In genomic region chr13:79941549-79942295, GRCm38 (mm10) we compare ENCODE assay signal across 30 mouse cellular contexts.
DNase-seq lines count a peak whose midpoint lies in the region; ATAC-seq and TF ChIP-seq lines count a peak whose summit lies in the region.
"Had no signal": no experiment of that assay in that cellular context is flagged by ENCODE, and none has a peak within 500 bp of the region (broad histone marks: within the 10 kb centered on the region; RNA-seq: fewer than 3 reads in every experiment).

No protein-coding gene starts in this region.

- no peak overlapping the region for H3K4me3 ChIP-seq in midbrain, embryonic 14.5 days (replicated peaks; ENCODE audit: low read depth, low read length)
- H3K4me3 ChIP-seq in midbrain, postnatal 0 days (ENCODE audit: low read depth, low read length), result no peak overlapping the region
- H3K4me3 ChIP-seq in embryonic facial prominence, embryonic 14.5 days (ENCODE audit: low read depth, low read length), result no peak overlapping the region
- H3K4me3 ChIP-seq in midbrain, embryonic 16.5 days (ENCODE audit: low read depth, low read length), result no peak overlapping the region
- H3K4me3 ChIP-seq: embryonic facial prominence, embryonic 15.5 days; forebrain, embryonic 12.5 days; heart, embryonic 13.5 days; hindbrain, embryonic 13.5 days; liver, embryonic 12.5 days; megakaryocyte, embryonic 14.5 days had no signal

- no peak overlapping the region for H3K4me2 ChIP-seq in midbrain, embryonic 14.5 days (ENCODE audit: low read length)
- H3K4me2 ChIP-seq in midbrain, postnatal 0 days (ENCODE audit: low read depth, low read length, poor library complexity, severe bottlenecking), result no peak overlapping the region
- no peak overlapping the region for H3K4me2 ChIP-seq in embryonic facial prominence, embryonic 14.5 days (ENCODE audit: low read depth, low read length)
- no peak overlapping the region for H3K4me2 ChIP-seq in midbrain, embryonic 16.5 days (ENCODE audit: low read length)
- H3K4me2 ChIP-seq: embryonic facial prominence, embryonic 15.5 days; forebrain, embryonic 12.5 days; heart, embryonic 13.5 days; hindbrain, embryonic 13.5 days; liver, embryonic 12.5 days had no signal

- peak; percentile 74; the same call in 1 of the 2 replicates for ATAC-seq in midbrain, embryonic 14.5 days (ENCODE audit: low FRiP score, low TSS enrichment)
- no peak for ATAC-seq in midbrain, postnatal 0 days (ENCODE audit: low FRiP score)
- ATAC-seq in embryonic facial prominence, embryonic 14.5 days (ENCODE audit: low read depth), result peak; percentile 30; the same call in 1 of the 2 replicates
- peak; percentile 45 for ATAC-seq in midbrain, embryonic 16.5 days
- ATAC-seq: CD4-positive, CD25-positive, alpha-beta regulatory T cell, adult 4 months; forebrain, postnatal 0 days; intestine, postnatal 0 days; liver, embryonic 12.5 days; liver, postnatal 0 days had no signal

- intact Hi-C loops in heart, postnatal 10 days (cut with DNase I), result no loop called here

- no peak overlapping the region for H3K9ac ChIP-seq in midbrain, embryonic 14.5 days (replicated peaks; ENCODE audit: low read length)
- no peak overlapping the region for H3K9ac ChIP-seq in midbrain, postnatal 0 days (replicated peaks; ENCODE audit: low read length, poor library complexity, severe bottlenecking)
- H3K9ac ChIP-seq in embryonic facial prominence, embryonic 14.5 days (ENCODE audit: low read depth, low read length), result no peak overlapping the region
- no peak overlapping the region for H3K9ac ChIP-seq in midbrain, embryonic 16.5 days (ENCODE audit: low read depth, low read length)
- H3K9ac ChIP-seq: embryonic facial prominence, embryonic 15.5 days; forebrain, embryonic 12.5 days; forebrain, postnatal 0 days; heart, embryonic 13.5 days; hindbrain, embryonic 13.5 days; liver, embryonic 12.5 days; liver, postnatal 0 days had no signal

- H3K9me3 ChIP-seq in midbrain, embryonic 14.5 days (ENCODE audit: control insufficient read depth, low read length), result no peaks in the 10 kb centered on the region
- no peaks in the 10 kb centered on the region for H3K9me3 ChIP-seq in midbrain, postnatal 0 days (ENCODE audit: low read length)
- no peaks in the 10 kb centered on the region for H3K9me3 ChIP-seq in embryonic facial prominence, embryonic 14.5 days (ENCODE audit: control insufficient read depth, low read length)
- no peaks in the 10 kb centered on the region for H3K9me3 ChIP-seq in midbrain, embryonic 16.5 days (replicated peaks; ENCODE audit: control insufficient read depth, low read length, poor library complexity, severe bottlenecking)
- H3K9me3 ChIP-seq: embryonic facial prominence, embryonic 15.5 days; forebrain, embryonic 12.5 days; heart, embryonic 13.5 days; hindbrain, embryonic 13.5 days; liver, embryonic 12.5 days; megakaryocyte, embryonic 14.5 days had no signal

- no peaks in the 10 kb centered on the region for H3K36me3 ChIP-seq in midbrain, embryonic 14.5 days (ENCODE audit: control insufficient read depth, insufficient read depth, low read length)
- no peaks in the 10 kb centered on the region for H3K36me3 ChIP-seq in midbrain, postnatal 0 days (ENCODE audit: insufficient read depth, low read length)
- H3K36me3 ChIP-seq in embryonic facial prominence, embryonic 14.5 days (ENCODE audit: control insufficient read depth, insufficient read depth, low read length), result no peaks in the 10 kb centered on the region
- H3K36me3 ChIP-seq in midbrain, embryonic 16.5 days (ENCODE audit: control insufficient read depth, insufficient read depth, low read length), result no peaks in the 10 kb centered on the region
- H3K36me3 ChIP-seq: embryonic facial prominence, embryonic 15.5 days; forebrain, embryonic 12.5 days; heart, embryonic 13.5 days; hindbrain, embryonic 13.5 days; liver, embryonic 12.5 days had no signal

- no peaks in the 10 kb centered on the region for H3K27me3 ChIP-seq in midbrain, embryonic 14.5 days (ENCODE audit: control insufficient read depth, insufficient read depth, low read length)
- H3K27me3 ChIP-seq in midbrain, postnatal 0 days (ENCODE audit: insufficient read depth, low read length), result no peaks in the 10 kb centered on the region
- H3K27me3 ChIP-seq in embryonic facial prominence, embryonic 14.5 days (replicated peaks; ENCODE audit: control insufficient read depth, insufficient read depth, low read length), result no peaks in the 10 kb centered on the region
- no peaks in the 10 kb centered on the region for H3K27me3 ChIP-seq in midbrain, embryonic 16.5 days (ENCODE audit: control insufficient read depth, insufficient read depth, low read depth, low read length)
- H3K27me3 ChIP-seq: embryonic facial prominence, embryonic 15.5 days; forebrain, embryonic 12.5 days; heart, embryonic 13.5 days; hindbrain, embryonic 13.5 days; liver, embryonic 12.5 days; megakaryocyte, embryonic 14.5 days had no signal

- DNase-seq in heart, adult 11 months, result peak; percentile 55
- no peak for DNase-seq in heart, postnatal 10 days
- DNase-seq in midbrain, embryonic 14.5 days, result peak; percentile 50
- no peak for DNase-seq in midbrain, postnatal 0 days (ENCODE audit: low spot score)
- peak; percentile 5 for DNase-seq in embryonic facial prominence, embryonic 14.5 days (ENCODE audit: low spot score)
- DNase-seq in Muller cell, postnatal 12 days (ENCODE audit: inconsistent ontology term), result no peak
- DNase-seq: adrenal gland, postnatal 25 days; cerebellum, adult 18-20 months; cerebellum, postnatal 10 days; forebrain, postnatal 0 days; heart, postnatal 14 days; kidney, adult 9 months; kidney, postnatal 10 days; layer of hippocampus, postnatal 36 days; left cerebral cortex, postnatal 4 days; liver, postnatal 0 days; lung, postnatal 4 days; right cerebral cortex, postnatal 4 days; thymus, adult 18-20 months; thymus, postnatal 36 days had no signal

- TF ChIP-seq CTCF in midbrain, postnatal 0 days (IDR thresholded peaks at IDR 0.05), result no peak

- H3K4me1 ChIP-seq in midbrain, embryonic 14.5 days (ENCODE audit: control insufficient read depth, insufficient read depth, low read length), result no peaks in the 10 kb centered on the region
- H3K4me1 ChIP-seq in midbrain, postnatal 0 days (ENCODE audit: insufficient read depth, low read length), result no peaks in the 10 kb centered on the region
- no peaks in the 10 kb centered on the region for H3K4me1 ChIP-seq in embryonic facial prominence, embryonic 14.5 days (ENCODE audit: control insufficient read depth, insufficient read depth, low read length)
- no peaks in the 10 kb centered on the region for H3K4me1 ChIP-seq in midbrain, embryonic 16.5 days (ENCODE audit: control insufficient read depth, insufficient read depth, low read length)
- H3K4me1 ChIP-seq: embryonic facial prominence, embryonic 15.5 days; forebrain, embryonic 12.5 days; heart, embryonic 13.5 days; hindbrain, embryonic 13.5 days; liver, embryonic 12.5 days; megakaryocyte, embryonic 14.5 days had no signal

- 43% methylated on average over 1 of the region's 1 CpGs for WGBS in midbrain, embryonic 14.5 days
- WGBS in midbrain, postnatal 0 days, result 69% methylated on average over 1 of the region's 1 CpGs
- 45% methylated on average over 1 of the region's 1 CpGs for WGBS in embryonic facial prominence, embryonic 14.5 days
- WGBS in midbrain, embryonic 16.5 days, result 68% methylated on average over 1 of the region's 1 CpGs

- no peak overlapping the region for H3K27ac ChIP-seq in midbrain, embryonic 14.5 days (replicated peaks; ENCODE audit: low read depth, low read length)
- H3K27ac ChIP-seq in midbrain, postnatal 0 days (ENCODE audit: low read depth, low read length), result no peak overlapping the region
- no peak overlapping the region for H3K27ac ChIP-seq in embryonic facial prominence, embryonic 14.5 days (replicated peaks; ENCODE audit: low read depth, low read length)
- H3K27ac ChIP-seq in midbrain, embryonic 16.5 days (ENCODE audit: low read length), result no peak overlapping the region
- H3K27ac ChIP-seq: embryonic facial prominence, embryonic 15.5 days; forebrain, embryonic 12.5 days; heart, embryonic 13.5 days; hindbrain, embryonic 13.5 days; liver, embryonic 12.5 days; stomach, postnatal 0 days had no signal

Comparison
In these comparisons a context has a peak if more than half of its experiments do, and no peak if none do; other contexts are left out.
1. DNase-seq: peak in heart, adult 11 months (single experiment), midbrain, embryonic 14.5 days (single experiment) and embryonic facial prominence, embryonic 14.5 days (single experiment); none in heart, postnatal 10 days (0 of 2), midbrain, postnatal 0 days (single experiment) and Muller cell, postnatal 12 days (single experiment).